Mouse (Mus musculus) cortical plate, adult 2 months (tissue): ENCODE results near the gene Ppp1r12b.

ENCODE experiments used
- CTCF ChIP-seq: fragments of 200-500 bp; IDR thresholded peaks from 2 replicates; pipeline ENCODE4 v1.5.1; 2011; ENCODE audit warnings: mild to moderate bottlenecking, control low read depth, low read length; ENCODE audit not compliant: insufficient read depth; ENCODE audit errors: extremely low read depth
- POLR2A ChIP-seq: fragments of 200-500 bp; IDR thresholded peaks from 2 replicates; pipeline ENCODE4 v1.6.1; 2011; ENCODE audit warnings: mild to moderate bottlenecking, low read length, control low read depth; ENCODE audit not compliant: insufficient read depth; ENCODE audit errors: extremely low read depth

- TF ChIP-seq CTCF (peak; percentile 53), POLR2A (no peak)
These were observed 210.1 kb downstream of the Ppp1r12b start for GRCm38 (mm10) chr1:134745648-134746047.
